Mouse (Mus musculus): ENCODE results near the gene Adora2a. TPM values are rescaled to one million over a fixed set of nuclear protein-coding genes. Genes with fewer than 3 reads are reported as not detected.

Adora2a gene
- 9.9 and 11.7 TPM in 2 replicates for polyA plus RNA-seq (2015; fragmentation: Nextera tagmentation; extraction: Ambion mirVana)

GRCm38 (mm10) chr10:75316872-75316907 is at the start of gene Adora2a:
TSS of gene Adora2a (plus strand) at chr10:75316877.
- WGBS = 0% methylated on average over 4 of the region's 4 CpGs
- Histone ChIP-seq H3K9ac (replicated peaks; ENCODE audit: low read depth, low read length) (peak within 1 kb of the TSS; percentile 56), H3K4me1 (replicated peaks; ENCODE audit: control insufficient read depth, insufficient read depth, low read length) (peaks cover 18% of the 10 kb centered on the region), H3K9me3 (ENCODE audit: control insufficient read depth, low read length) (no peaks in the 10 kb centered on the region), H3K27me3 (replicated peaks; ENCODE audit: control insufficient read depth, insufficient read depth, low read length) (peaks cover 9% of the 10 kb centered on the region; the same call in 1 of the 2 replicates), H3K36me3 (ENCODE audit: control insufficient read depth, insufficient read depth) (0 out of 2 replicates have a peak, but pooled peaks cover 5% of the 10 kb centered on the region), H3K4me3 (replicated peaks; ENCODE audit: low read length) (peak within 1 kb of the TSS; percentile 46), H3K4me2 (ENCODE audit: low read length) (peak within 1 kb of the TSS; percentile 63), H3K27ac (ENCODE audit: low read length) (peak within 1 kb of the TSS; percentile 20; the same call in 1 of the 2 replicates)
- ATAC-seq = no peak

- Histone ChIP-seq H3K9me3 (ENCODE audit: control insufficient read depth, low read length) (no peaks in the 10 kb centered on the region), H3K4me3 (replicated peaks; ENCODE audit: low read length) (no peak overlapping the region), H3K9ac (replicated peaks; ENCODE audit: low read depth, low read length) (no peak overlapping the region), H3K36me3 (ENCODE audit: control insufficient read depth, insufficient read depth) (peaks cover 27% of the 10 kb centered on the region), H3K4me2 (ENCODE audit: low read length) (no peak overlapping the region), H3K27me3 (replicated peaks; ENCODE audit: control insufficient read depth, insufficient read depth, low read length) (no peaks in the 10 kb centered on the region), H3K4me1 (replicated peaks; ENCODE audit: control insufficient read depth, insufficient read depth, low read length) (no peaks in the 10 kb centered on the region), H3K27ac (ENCODE audit: low read length) (no peak overlapping the region)
- ATAC-seq = no peak
- WGBS = 96% methylated on average over 4 of the region's 4 CpGs
Observed at GRCm38 (mm10) chr10:75273020-75273419, 43.7 kb upstream of the Adora2a start.

GRCm38 (mm10) chr10:75276427-75277013 is 40.2 kb upstream of the Adora2a start:
- Histone ChIP-seq H3K9ac (replicated peaks; ENCODE audit: low read depth, low read length) (no peak overlapping the region), H3K4me3 (replicated peaks; ENCODE audit: low read length) (no peak overlapping the region), H3K27ac (ENCODE audit: low read length) (no peak overlapping the region), H3K4me1 (replicated peaks; ENCODE audit: control insufficient read depth, insufficient read depth, low read length) (no peaks in the 10 kb centered on the region), H3K9me3 (ENCODE audit: control insufficient read depth, low read length) (no peaks in the 10 kb centered on the region), H3K36me3 (ENCODE audit: control insufficient read depth, insufficient read depth) (peaks cover 22% of the 10 kb centered on the region), H3K27me3 (replicated peaks; ENCODE audit: control insufficient read depth, insufficient read depth, low read length) (no peaks in the 10 kb centered on the region), H3K4me2 (ENCODE audit: low read length) (no peak overlapping the region)
- ATAC-seq = no peak
- 93% methylated on average over 12 of the region's 12 CpGs for WGBS

- 83% methylated on average over 1 of the region's 1 CpGs for WGBS
- no peak overlapping the region for H3K4me3 ChIP-seq (replicated peaks; ENCODE audit: low read length)
- peaks cover 22% of the 10 kb centered on the region for H3K36me3 ChIP-seq (ENCODE audit: control insufficient read depth, insufficient read depth)
- no peak overlapping the region for H3K27ac ChIP-seq (ENCODE audit: low read length)
- H3K4me2 ChIP-seq (ENCODE audit: low read length) = no peak overlapping the region
- H3K27me3 ChIP-seq (replicated peaks; ENCODE audit: control insufficient read depth, insufficient read depth, low read length) = no peaks in the 10 kb centered on the region
- H3K4me1 ChIP-seq (replicated peaks; ENCODE audit: control insufficient read depth, insufficient read depth, low read length) = no peaks in the 10 kb centered on the region
- no peaks in the 10 kb centered on the region for H3K9me3 ChIP-seq (ENCODE audit: control insufficient read depth, low read length)
- H3K9ac ChIP-seq (replicated peaks; ENCODE audit: low read depth, low read length) = no peak overlapping the region
- ATAC-seq = 0 out of 2 replicates have a peak, but pooled peaks have one; percentile 20
Observed at GRCm38 (mm10) chr10:75277501-75277900, 39.2 kb upstream of the Adora2a start.

GRCm38 (mm10) chr10:75282648-75283047 is 34.0 kb upstream of the Adora2a start:
- Histone ChIP-seq H3K27ac (ENCODE audit: low read length) (no peak overlapping the region), H3K9me3 (ENCODE audit: control insufficient read depth, low read length) (no peaks in the 10 kb centered on the region), H3K4me1 (replicated peaks; ENCODE audit: control insufficient read depth, insufficient read depth, low read length) (no peaks in the 10 kb centered on the region), H3K36me3 (ENCODE audit: control insufficient read depth, insufficient read depth) (peaks cover 5% of the 10 kb centered on the region), H3K4me3 (replicated peaks; ENCODE audit: low read length) (no peak overlapping the region), H3K27me3 (replicated peaks; ENCODE audit: control insufficient read depth, insufficient read depth, low read length) (no peaks in the 10 kb centered on the region), H3K9ac (replicated peaks; ENCODE audit: low read depth, low read length) (no peak overlapping the region), H3K4me2 (ENCODE audit: low read length) (no peak overlapping the region)
- 85% methylated on average over 5 of the region's 5 CpGs for WGBS
- no peak for ATAC-seq

GRCm38 (mm10) chr10:75283821-75284220 is 32.9 kb upstream of the Adora2a start:
- no peak overlapping the region for H3K27ac ChIP-seq (ENCODE audit: low read length)
- 97% methylated on average over 3 of the region's 3 CpGs for WGBS
- no peaks in the 10 kb centered on the region for H3K27me3 ChIP-seq (replicated peaks; ENCODE audit: control insufficient read depth, insufficient read depth, low read length)
- no peaks in the 10 kb centered on the region for H3K9me3 ChIP-seq (ENCODE audit: control insufficient read depth, low read length)
- H3K4me1 ChIP-seq (replicated peaks; ENCODE audit: control insufficient read depth, insufficient read depth, low read length) = no peaks in the 10 kb centered on the region
- peaks cover 5% of the 10 kb centered on the region for H3K36me3 ChIP-seq (ENCODE audit: control insufficient read depth, insufficient read depth)
- ATAC-seq = no peak
- H3K4me2 ChIP-seq (ENCODE audit: low read length) = no peak overlapping the region
- no peak overlapping the region for H3K4me3 ChIP-seq (replicated peaks; ENCODE audit: low read length)
- H3K9ac ChIP-seq (replicated peaks; ENCODE audit: low read depth, low read length) = no peak overlapping the region

- Histone ChIP-seq H3K4me2 (ENCODE audit: low read length) (no peak overlapping the region), H3K9me3 (ENCODE audit: control insufficient read depth, low read length) (no peaks in the 10 kb centered on the region), H3K36me3 (ENCODE audit: control insufficient read depth, insufficient read depth) (no peaks in the 10 kb centered on the region; the same call in 1 of the 2 replicates), H3K4me3 (replicated peaks; ENCODE audit: low read length) (no peak overlapping the region), H3K27me3 (replicated peaks; ENCODE audit: control insufficient read depth, insufficient read depth, low read length) (no peaks in the 10 kb centered on the region), H3K9ac (replicated peaks; ENCODE audit: low read depth, low read length) (no peak overlapping the region), H3K27ac (ENCODE audit: low read length) (no peak overlapping the region), H3K4me1 (replicated peaks; ENCODE audit: control insufficient read depth, insufficient read depth, low read length) (no peaks in the 10 kb centered on the region)
- ATAC-seq = no peak
- 92% methylated on average over 7 of the region's 7 CpGs for WGBS
Observed at GRCm38 (mm10) chr10:75288579-75288978, 28.1 kb upstream of the Adora2a start.

GRCm38 (mm10) chr10:75289392-75289791 is 27.3 kb upstream of the Adora2a start:
- no peaks in the 10 kb centered on the region for H3K9me3 ChIP-seq (ENCODE audit: control insufficient read depth, low read length)
- H3K27ac ChIP-seq (ENCODE audit: low read length) = no peak overlapping the region
- H3K4me2 ChIP-seq (ENCODE audit: low read length) = no peak overlapping the region
- no peaks in the 10 kb centered on the region for H3K4me1 ChIP-seq (replicated peaks; ENCODE audit: control insufficient read depth, insufficient read depth, low read length)
- no peaks in the 10 kb centered on the region; the same call in 1 of the 2 replicates for H3K36me3 ChIP-seq (ENCODE audit: control insufficient read depth, insufficient read depth)
- H3K4me3 ChIP-seq (replicated peaks; ENCODE audit: low read length) = no peak overlapping the region
- H3K27me3 ChIP-seq (replicated peaks; ENCODE audit: control insufficient read depth, insufficient read depth, low read length) = no peaks in the 10 kb centered on the region
- no peak overlapping the region for H3K9ac ChIP-seq (replicated peaks; ENCODE audit: low read depth, low read length)
- 77% methylated on average over 4 of the region's 4 CpGs for WGBS
- ATAC-seq = no peak

GRCm38 (mm10) chr10:75290650-75291049 is 26.0 kb upstream of the Adora2a start:
- Histone ChIP-seq H3K27me3 (replicated peaks; ENCODE audit: control insufficient read depth, insufficient read depth, low read length) (no peaks in the 10 kb centered on the region), H3K9me3 (ENCODE audit: control insufficient read depth, low read length) (no peaks in the 10 kb centered on the region), H3K4me1 (replicated peaks; ENCODE audit: control insufficient read depth, insufficient read depth, low read length) (no peaks in the 10 kb centered on the region), H3K9ac (replicated peaks; ENCODE audit: low read depth, low read length) (no peak overlapping the region), H3K4me3 (replicated peaks; ENCODE audit: low read length) (no peak overlapping the region), H3K4me2 (ENCODE audit: low read length) (no peak overlapping the region), H3K36me3 (ENCODE audit: control insufficient read depth, insufficient read depth) (no peaks in the 10 kb centered on the region; the same call in 1 of the 2 replicates), H3K27ac (ENCODE audit: low read length) (no peak overlapping the region)
- ATAC-seq = no peak
- WGBS = 94% methylated on average over 5 of the region's 5 CpGs

- no peaks in the 10 kb centered on the region for H3K9me3 ChIP-seq (ENCODE audit: control insufficient read depth, low read length)
- no peaks in the 10 kb centered on the region for H3K27me3 ChIP-seq (replicated peaks; ENCODE audit: control insufficient read depth, insufficient read depth, low read length)
- no peak overlapping the region for H3K4me2 ChIP-seq (ENCODE audit: low read length)
- WGBS = 100% methylated on average over 1 of the region's 1 CpGs
- ATAC-seq = no peak
- no peak overlapping the region for H3K27ac ChIP-seq (ENCODE audit: low read length)
- no peaks in the 10 kb centered on the region for H3K4me1 ChIP-seq (replicated peaks; ENCODE audit: control insufficient read depth, insufficient read depth, low read length)
- H3K36me3 ChIP-seq (ENCODE audit: control insufficient read depth, insufficient read depth) = no peaks in the 10 kb centered on the region; the same call in 1 of the 2 replicates
- no peak overlapping the region for H3K9ac ChIP-seq (replicated peaks; ENCODE audit: low read depth, low read length)
- no peak overlapping the region for H3K4me3 ChIP-seq (replicated peaks; ENCODE audit: low read length)
Observed at GRCm38 (mm10) chr10:75291338-75291737, 25.3 kb upstream of the Adora2a start.

All from forebrain, embryonic 16.5 days (tissue).